Mouse (Mus musculus): ENCODE measurements around the gene Tgds. TPM values are rescaled to one million over a fixed set of nuclear protein-coding genes. Genes with fewer than 3 reads are reported as not detected.
"Not testable (repeated sequence)": the region's sequence is repeated elsewhere in the genome, so short reads cannot be mapped to it uniquely, and the experiment has no call there.

Tgds gene
- 10 to 100 TPM in 1 of 4 experiments, 1 to 10 TPM in 3; 7.8 to 10.5 (median 9.2) TPM for total RNA-seq (2022)

DNA sequence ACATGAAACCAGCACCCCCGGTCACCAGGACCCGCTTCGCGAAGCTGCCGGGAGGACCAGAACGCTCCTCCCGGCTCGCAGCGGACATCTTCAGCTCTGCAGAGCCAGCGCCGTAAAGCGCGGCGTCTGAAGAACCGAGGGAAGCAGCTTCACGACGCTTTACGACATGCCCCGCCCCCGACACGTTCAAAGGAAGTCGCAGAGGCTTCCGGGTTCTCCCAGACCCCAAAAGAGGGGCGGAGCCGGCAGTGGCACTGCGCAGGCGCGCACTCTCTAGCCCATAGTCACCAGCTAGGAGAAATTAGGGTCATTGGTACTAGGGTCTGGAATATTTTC is at the start of gene Tgds:
Tgds (minus strand) TSS at position 114 of the 336 bp plus-strand sequence.
- peak; percentile 99 for DNase-seq (ENCODE audit: low spot score)

DNA sequence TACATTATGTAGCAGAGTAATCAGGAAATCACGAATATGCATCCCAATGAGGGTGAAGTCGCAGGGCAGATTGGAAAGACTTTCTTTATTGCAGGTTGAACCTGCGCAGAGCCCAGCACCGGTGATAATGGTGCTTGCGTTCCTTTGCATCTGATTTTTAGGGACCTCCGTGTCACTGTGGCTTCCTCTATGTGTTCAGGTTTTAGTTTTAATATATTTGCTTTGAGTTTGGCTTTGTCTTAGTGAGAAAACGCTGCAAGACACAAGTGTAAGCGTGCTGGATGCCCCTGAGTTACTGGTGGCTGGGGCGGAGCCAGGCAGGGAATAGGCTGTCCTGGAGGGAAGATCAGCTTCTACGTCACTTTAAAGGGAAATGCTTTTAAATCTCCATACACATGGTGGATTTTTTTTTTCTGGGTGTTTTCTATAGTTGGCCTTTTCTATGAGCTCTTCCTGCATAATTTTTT is 48.2 kb upstream of the Tgds start:
- DNase-seq (ENCODE audit: low spot score): peak; percentile 53

DNA sequence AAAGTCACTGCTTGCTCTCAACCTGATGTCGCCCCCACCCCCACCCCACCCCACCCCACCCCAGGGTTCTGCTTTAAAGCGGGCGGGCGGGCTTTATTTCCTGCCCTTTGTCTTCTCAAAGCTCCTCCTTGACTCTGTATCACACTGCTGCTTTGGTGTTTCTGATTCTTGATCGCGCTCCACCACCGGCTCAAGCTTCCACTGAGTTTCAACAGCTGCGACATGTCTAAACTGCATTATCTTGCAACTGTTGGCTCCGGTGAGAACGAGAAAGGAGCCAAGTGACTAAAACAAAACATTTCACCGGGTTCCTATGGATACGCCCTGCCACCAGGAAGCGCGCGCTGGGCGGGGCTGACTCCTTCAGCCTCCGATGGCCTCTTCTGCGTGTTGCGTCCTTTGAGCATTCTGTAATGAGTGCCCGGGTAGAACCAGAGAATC is 47.6 kb upstream of the Tgds start:
- peak; percentile 85 for DNase-seq (ENCODE audit: low spot score)

DNA sequence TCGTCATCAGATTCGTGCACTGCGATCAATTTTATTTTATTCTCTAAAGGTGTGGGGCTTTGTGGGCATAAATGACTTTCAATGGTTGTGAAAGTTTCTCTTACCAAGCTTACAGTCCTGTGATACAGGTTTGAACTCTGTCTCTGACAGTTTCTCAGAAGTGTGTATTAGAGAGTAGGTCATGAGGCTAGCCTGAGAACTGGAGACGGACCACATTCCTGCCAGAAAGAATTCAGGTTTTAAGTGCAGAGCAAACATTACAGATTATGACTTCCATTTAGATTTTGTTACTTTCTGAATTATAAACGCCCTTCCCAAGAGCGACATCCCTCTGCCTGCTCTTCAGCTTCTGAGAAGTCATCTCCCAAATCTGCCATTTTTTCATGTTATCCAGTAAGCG is 47.1 kb upstream of the Tgds start:
- DNase-seq (ENCODE audit: low spot score): no peak

DNA sequence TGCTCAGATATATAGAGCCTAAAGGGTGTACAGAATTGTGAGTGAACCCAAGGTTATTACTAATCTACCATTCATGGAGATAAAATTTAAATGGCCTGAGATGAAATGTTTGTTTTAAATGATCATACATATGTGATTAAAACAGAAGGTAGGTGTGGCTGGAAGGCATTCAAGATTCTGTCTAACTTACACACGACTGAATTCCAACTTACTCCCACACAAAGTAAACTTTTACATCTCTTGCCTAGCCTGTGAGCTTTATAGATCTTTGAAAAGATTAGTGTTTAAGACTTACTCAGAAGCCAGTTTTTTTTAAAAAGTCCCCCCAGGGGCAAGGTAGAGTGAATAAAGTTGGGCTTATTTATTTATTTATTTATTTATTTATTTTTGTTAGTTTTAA is 46.7 kb upstream of the Tgds start:
- DNase-seq (ENCODE audit: low spot score): no peak

DNA sequence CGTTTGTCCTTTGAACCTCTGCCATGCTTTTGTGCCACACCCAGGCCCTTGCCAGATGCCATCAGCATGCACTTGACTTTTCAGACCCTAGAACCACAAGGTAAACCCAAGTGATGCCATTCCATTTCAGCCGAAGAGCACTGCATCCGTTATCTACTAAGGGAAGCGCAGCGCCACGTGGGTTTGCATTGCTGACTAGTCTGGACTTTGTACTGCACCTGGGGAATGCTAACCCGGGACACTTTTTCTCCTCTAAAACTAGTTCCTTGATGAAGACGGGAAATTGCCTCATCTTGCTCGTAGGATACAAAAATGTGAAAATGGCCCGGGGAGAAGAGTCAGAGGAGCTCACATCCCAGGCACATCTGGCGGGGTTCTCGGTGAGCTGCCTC is 43.1 kb upstream of the Tgds start:
- no peak for DNase-seq (ENCODE audit: low spot score)

DNA sequence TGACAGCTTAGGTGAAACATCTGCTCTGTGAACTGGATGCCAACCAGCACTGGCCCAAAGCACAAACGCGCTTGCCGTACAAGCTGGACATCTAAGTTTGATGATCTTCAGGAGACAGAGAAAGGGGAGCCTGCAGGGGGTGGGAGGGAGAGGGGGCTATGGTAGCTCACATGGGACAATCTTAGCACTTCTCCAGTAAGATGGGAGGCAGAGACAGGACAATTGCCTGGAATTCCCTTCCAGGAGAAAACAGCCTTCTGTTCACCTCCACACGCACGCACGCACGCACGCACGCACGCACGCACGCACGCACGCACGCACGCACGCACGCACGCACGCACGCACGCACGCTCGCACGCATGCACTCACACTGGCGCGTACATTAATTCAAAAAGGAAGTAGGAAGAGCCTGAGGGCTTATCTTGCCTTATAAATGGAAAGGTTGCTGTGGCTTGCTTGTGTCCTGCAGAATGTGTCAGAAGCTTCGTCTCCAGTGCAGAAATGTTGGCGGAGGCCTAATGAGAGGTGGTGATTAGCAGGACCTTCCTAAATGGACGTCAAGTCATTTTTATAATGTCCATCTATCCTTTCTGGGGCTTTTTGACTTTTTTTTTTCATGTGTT is 42.6 kb upstream of the Tgds start:
- no peak for DNase-seq (ENCODE audit: low spot score)

DNA sequence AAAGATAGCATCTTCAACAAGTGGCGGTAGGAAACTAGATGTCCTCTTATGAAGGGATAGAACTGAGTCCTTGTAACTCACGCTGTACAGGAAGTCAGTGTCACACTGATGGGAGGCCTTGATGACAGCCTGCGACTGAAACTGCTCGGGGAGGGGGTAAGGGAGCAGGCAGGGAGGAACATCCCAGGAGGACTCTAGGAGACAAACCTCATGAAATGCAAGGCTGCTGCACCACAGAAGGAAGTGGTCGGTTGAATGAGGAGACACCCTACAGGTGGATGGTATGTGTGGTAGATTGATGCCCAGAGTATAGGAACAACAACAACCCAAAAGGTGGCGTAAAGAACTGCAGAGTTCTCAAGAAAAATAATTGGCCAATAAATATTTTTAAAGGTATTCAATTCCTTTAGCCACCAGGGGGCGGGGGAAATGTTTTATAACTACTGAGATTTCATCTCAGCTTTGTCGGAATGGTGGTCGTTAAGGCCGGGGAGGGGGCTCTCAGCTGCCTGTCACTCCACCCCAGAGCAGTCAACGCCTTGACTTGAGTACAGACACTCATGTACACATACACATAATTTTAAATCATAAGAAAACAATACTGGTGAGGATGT is 41.1 kb upstream of the Tgds start:
- no peak for DNase-seq (ENCODE audit: low spot score)

DNA sequence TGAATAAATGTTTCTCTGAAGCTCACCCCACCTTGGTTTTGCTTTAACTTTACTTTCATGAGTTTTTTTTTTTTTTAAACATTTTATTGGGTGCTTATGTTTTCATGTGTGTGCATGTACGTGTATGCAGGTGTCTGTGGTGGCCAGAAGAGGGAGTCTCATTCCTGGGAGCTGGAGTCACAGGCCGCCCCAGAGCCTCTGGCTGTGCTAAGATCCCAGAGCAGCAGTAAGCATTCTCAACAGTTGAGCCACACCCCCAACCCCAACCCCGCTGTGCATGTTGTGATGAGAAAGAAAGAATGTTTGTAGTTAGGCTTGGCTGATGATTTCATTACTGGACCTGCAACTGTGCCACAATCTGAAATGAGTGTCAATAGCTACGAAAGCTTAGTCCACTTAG is 36.2 kb upstream of the Tgds start:
- DNase-seq (ENCODE audit: low spot score): no peak

DNA sequence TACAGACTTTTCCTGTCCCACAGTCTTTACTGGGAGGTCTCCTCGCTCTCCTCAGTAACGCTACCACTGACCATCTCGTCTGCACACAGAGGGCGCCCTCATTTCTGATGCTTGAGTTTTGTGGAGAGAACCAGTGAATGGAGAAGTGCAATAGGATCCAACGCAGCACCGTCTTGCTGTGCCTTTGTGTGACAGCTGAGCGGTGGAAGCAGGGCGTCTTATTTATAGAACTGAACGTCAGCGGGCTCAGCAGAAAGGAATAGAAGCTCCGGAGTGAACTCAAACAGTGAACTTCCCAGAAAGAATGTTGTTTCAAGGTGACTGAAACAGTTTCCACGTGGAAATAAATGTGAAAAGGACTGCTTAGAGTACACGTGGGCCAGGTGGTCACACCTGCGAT is 30.1 kb upstream of the Tgds start:
- peak; percentile 3 for DNase-seq (ENCODE audit: low spot score)

DNA sequence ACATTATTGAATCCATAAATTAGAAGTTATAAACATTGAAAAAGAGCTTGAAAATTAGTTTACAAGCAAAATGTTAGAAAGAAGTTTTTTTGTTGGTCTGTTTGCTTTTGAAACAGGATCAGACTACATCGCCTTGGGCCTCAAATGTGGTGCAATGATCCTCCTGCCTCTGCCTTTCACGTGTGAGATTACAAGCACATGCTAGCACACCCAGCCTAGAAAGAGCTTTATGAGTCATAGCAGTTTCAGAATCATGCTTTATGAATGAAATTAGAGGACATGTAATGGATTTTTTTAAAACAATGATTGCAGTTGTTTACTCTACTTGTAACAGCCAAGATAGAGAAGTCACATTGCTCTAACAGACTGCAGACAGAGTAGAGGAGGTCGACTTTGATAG is 29.2 kb upstream of the Tgds start:
- DNase-seq (ENCODE audit: low spot score): no peak

DNA sequence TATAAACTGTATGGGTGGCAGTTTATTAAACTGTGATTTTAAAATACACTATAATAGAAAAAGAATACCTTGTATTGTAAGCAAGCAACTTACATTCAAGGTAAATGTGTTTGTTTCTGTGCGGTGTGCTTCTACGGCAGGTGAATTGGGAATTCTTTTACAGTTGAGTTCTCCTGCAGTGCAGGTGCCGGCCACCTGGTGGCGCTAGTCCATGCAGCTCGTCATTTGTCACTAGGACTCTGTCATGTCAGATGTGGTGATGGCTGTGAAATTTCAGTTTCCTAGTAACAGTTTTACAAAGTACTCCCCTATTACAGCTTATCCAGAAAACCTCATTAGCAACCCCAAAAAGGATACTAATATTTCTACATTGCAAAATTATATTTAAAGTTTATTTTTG is 24.6 kb upstream of the Tgds start:
- peak; percentile 24 for DNase-seq (ENCODE audit: low spot score)

DNA sequence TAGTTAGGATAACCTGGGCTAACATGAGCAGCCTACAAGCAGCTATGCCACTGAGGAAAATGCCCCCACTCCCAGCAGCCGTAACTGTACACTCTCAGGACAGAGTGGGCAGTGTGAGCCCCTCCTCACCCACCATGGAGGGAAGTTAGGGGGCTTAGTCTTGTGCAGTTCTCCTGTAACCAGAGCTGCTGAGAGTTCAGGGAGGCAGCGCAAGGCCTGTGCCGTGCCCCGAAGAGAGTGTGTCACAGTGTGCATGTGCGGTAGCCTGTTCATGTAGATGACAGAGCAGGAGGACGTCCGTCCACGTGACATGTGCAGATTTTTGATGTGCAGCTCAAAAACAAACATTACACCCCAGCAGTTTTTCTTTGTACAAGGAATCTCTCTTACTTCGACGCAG is 24.2 kb upstream of the Tgds start:
- DNase-seq (ENCODE audit: low spot score): no peak

DNA sequence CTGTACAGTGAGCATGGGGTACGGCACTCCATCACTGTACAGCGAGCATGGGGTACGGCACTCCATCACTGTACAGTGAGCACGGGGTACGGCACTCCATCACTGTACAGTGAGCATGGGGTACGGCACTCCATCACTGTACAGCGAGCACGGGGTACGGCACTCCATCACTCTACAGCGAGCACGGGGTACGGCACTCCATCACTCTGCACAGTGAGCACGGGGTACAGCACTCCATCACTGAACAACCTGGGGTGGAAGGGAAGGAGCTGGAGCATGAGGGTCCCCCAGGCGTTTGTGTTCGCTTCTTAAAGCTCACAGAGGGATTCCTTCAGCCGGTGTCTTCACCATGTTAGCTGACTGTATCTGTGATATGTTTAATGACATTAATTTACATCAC is 23.5 kb upstream of the Tgds start:
- not testable (repeated sequence) for DNase-seq (ENCODE audit: low spot score)

DNA sequence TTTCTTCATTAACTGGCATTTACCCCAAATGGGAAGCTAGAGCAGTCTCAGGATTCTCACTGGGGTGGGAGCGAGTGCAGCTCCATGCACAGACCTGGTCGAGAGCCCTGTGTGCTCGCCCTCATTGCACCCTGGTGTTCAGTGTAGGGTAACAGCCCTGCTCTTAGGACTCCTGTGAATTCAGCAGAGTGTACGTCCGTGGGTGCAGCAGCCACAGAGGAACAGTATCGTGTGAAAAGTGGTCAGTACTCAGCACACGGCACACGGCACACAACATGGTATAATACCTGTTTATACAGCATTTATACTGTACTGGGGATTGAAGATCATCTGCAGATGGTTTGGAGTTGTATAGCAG is 19.7 kb upstream of the Tgds start:
- no peak for DNase-seq (ENCODE audit: low spot score)

DNA sequence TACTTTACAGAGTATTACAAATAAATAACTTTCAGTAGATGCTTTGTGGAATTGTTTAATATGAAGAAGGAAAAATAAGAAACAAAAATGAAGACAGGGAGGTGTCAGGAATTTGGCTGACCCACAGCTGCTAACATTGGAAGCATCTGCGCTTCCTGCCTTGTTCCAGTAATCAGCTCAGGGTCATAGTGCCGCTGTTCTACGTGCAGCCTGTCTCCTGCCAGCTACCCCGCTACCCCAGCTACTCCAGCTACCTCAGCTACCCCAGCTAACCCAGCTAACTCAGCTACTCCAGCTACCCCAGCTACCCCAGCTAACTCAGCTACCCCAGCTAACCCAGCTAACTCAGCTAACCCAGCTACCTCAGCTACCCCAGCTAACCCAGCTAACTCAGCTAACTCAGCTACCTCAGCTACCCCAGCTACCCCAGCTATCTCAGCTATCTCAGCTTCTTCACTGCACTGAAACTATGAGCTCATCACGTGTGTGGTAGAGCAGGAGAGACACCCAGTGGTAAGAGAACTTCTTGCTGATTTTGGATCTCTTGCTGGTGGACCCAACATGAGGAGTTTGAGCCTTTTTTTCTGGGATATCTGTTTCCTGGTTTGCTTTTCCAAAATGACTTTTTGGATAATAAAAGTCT is 19.2 kb upstream of the Tgds start:
- DNase-seq (ENCODE audit: low spot score): peak; percentile 29

DNA sequence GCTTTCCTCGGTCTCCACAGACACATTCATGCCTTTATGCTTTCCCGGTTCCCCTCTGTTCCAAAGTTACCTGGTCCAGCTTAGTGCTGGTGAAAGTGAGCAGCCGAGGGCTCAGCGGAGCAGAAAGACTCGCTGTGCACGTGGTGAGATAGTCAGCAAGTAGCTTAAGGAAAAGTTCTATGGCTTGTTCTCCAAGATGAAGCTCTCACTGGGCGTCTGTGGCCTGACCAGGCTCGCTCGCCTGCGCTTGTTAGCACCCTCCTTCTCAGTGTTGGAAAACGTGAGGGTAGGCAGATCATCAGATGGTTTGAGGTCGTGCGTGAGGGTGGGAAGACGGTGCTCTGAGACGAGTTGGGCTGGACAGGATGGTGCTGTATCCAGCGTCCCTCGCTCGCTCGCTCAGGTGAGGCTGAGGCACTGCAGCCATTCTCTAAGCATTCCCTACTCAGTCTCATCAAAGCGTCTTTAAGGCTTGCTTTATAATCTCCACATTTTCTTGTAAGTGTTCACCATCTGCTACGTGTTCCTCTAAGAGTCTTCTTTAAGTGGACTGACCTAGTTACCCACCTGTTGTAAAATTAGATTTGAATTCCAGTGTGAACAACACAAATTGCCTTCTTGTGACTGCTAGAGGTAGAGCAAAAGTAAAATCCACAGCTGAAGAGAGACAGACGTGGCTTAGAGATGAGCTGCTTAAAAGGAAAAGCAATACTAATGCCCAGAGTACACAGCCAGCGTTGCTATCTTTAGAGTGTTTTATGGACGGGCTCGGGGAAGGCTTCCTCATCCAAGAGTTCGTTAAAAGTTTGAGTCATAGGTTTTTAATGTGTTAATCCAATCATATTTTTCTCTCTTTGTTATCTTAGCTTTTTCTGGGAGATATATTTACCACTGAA is 18.3 kb upstream of the Tgds start:
- no peak for DNase-seq (ENCODE audit: low spot score)

DNA sequence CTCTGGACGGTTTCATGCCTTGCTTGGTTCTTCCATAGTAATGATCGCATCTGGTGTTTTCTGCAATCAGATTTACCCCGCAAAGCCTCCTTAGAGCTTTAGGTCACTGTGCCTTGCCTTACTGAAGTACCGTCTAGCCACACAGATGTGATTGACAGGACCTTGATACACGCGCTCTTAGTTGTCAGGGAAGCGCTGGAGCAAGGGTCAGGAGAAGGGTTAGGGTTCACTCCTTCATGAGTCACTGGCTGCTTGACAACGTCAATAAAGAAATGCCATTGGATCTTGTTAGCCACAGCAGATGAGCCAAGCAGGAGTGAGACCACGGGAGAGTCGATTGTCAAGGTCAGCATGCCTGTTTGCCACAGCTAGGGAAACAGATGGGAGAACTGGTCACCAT is 16.0 kb upstream of the Tgds start:
- DNase-seq (ENCODE audit: low spot score): no peak

DNA sequence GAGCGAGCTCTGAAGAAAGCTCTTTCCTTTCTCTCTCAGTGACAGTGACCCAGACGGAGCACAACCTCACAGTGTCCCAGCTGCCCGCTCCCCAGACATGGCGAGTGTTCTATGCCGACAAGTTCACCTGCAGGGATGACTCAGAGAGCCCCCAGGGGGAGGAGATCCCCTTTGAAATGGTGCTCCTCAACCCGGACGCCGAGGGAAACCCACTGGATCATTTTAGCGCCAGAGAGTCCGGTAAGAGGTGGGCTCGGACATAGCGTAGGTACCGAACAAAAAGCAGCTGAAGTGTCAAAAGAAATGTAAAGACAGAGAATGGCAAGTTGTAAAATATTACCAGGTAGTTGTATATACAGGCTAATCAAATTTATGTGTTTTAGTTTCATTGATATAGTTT is 15.5 kb upstream of the Tgds start:
- DNase-seq (ENCODE audit: low spot score): no peak

DNA sequence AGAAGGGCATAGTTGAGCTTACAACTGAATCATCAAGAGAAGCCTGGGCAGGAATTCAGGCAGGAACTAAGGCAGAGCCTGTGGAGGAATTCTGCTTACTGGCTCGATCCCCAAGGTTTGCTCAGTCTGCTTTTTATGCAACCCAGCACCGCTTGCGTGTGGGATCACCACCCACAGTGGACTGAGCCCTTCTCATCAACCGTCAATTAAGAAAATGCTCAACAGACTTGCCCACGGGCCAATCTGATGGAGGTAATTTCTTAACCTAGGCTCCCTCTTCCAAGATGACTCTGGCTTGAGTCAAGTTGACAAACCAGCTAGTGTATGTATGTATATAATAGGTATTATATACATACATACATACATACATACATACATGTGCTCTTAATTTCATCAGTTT is 9.7 kb upstream of the Tgds start:
- no peak for DNase-seq (ENCODE audit: low spot score)

DNA sequence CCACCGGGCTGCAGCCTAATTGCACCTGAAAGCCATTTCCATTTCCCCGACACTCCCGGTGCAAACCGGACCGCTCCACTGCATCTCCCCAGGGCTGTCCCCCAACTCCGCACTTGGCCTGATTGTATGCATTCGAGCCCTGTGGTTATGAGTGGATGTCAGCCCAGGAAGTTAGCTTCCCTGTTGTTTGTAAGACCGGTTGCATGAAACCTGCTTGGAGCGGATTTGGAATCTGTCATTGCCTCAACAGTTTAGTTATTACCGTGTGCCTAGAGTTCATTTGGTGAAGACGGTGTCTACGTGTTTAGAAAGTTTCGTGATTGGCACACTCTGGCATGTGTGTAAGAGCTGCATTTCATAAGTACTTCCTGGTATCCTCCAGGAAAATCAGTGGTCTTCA is 4.9 kb upstream of the Tgds start:
- DNase-seq (ENCODE audit: low spot score): peak; percentile 13

DNA sequence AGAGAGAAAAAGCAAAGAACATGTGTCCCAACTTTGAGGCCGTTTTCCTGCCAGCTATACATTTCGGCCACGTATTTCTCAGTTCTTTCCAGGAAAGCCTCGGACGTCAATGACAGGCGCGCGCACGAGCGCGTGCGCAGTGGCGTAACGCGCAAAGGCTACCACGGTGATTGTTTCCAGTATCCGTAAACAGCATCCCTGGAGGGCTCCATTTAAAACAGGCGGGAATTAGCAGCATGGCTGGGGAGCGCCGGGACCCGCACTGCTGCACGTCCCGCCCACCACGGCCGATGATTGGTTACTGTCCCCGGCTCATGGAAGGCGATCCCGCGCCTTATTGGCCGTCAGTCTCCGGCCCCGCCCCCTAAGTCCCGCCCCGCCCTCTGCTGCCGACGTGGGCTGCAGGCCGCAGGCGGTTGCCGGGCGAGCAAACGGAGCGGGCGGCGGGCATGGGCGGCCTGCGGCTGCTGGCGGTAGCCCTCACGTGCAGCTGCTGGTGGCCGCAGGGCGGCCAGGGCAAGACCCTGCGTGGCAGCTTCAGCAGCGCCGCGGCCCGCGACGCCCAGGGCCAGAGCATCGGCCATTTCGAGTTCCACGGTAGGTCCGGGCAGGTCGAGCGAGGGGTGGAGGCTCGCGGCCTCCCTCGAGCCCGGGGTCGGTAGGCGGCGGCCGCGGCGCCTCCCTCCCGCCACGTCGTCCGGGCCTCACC is 4.3 kb upstream of the Tgds start, which contains the start of gene Gpr180:
Gpr180 (plus strand) TSS at position 415 of the 709 bp plus-strand sequence.
- DNase-seq (ENCODE audit: low spot score): peak; percentile 94

All from heart, adult 8-10 months (tissue).